ENCODE assay signal across 8 mouse cellular contexts in genomic region chr1:97661406-97662241, GRCm38 (mm10). TPM values are rescaled to one million over a fixed set of nuclear protein-coding genes. Genes with fewer than 3 reads are reported as not detected.
DNase-seq lines count a peak whose midpoint lies in the region; ATAC-seq lines count a peak whose summit lies in the region.

Gene D1Ertd622e (minus strand): TSS chr1:97662074.

- peak within 1 kb of the TSS; percentile 94 for H3K27ac ChIP-seq in embryonic facial prominence, embryonic 10.5 days (replicated peaks)
- H3K27ac ChIP-seq in limb, embryonic 12.5 days: peak within 1 kb of the TSS; percentile 83
- H3K27ac ChIP-seq in midbrain, embryonic 14.5 days (replicated peaks; ENCODE audit: low read depth, low read length): peak within 1 kb of the TSS; percentile 99

- H3K9ac ChIP-seq in limb, embryonic 12.5 days (replicated peaks): peak within 1 kb of the TSS; percentile 84
- peak within 1 kb of the TSS; percentile 95 for H3K9ac ChIP-seq in midbrain, embryonic 14.5 days (replicated peaks; ENCODE audit: low read length)

- peak; percentile 38 for ATAC-seq in granulocyte monocyte progenitor cell, adult 5-6 weeks (replicated peaks; ENCODE audit: poor library complexity, severe bottlenecking)
- peak; percentile 88 for ATAC-seq in limb, embryonic 12.5 days (ENCODE audit: insufficient number of reproducible peaks, insufficient read depth, low FRiP score, low TSS enrichment, low read depth)
- ATAC-seq in midbrain, embryonic 14.5 days (ENCODE audit: low FRiP score, low TSS enrichment): peak; percentile 93

- H3K4me1 ChIP-seq in embryonic facial prominence, embryonic 10.5 days: peaks cover 28% of the 10 kb centered on the region
- H3K4me1 ChIP-seq in limb, embryonic 12.5 days (replicated peaks): peaks cover 26% of the 10 kb centered on the region
- H3K4me1 ChIP-seq in midbrain, embryonic 14.5 days (ENCODE audit: control insufficient read depth, insufficient read depth, low read length): peaks cover 28% of the 10 kb centered on the region

- peak within 1 kb of the TSS; percentile 95 for H3K4me2 ChIP-seq in limb, embryonic 12.5 days
- peak within 1 kb of the TSS; percentile 66 for H3K4me2 ChIP-seq in midbrain, embryonic 14.5 days (ENCODE audit: low read length)

- peak; percentile 89 for DNase-seq in 3134 (ENCODE audit: extremely low read depth, insufficient read length, low spot score)
- DNase-seq in adrenal gland, postnatal 14 days: peak; percentile 89
- DNase-seq in embryonic facial prominence, embryonic 10.5 days (ENCODE audit: low spot score): peak; percentile 84
- peak; percentile 86 for DNase-seq in kidney, adult 11 months
- DNase-seq in midbrain, embryonic 14.5 days: peak; percentile 94
- peak; percentile 73 to 77 for DNase-seq in spleen, adult 18-20 months

- no peaks in the 10 kb centered on the region for H3K36me3 ChIP-seq in embryonic facial prominence, embryonic 10.5 days (replicated peaks)
- no peaks in the 10 kb centered on the region for H3K36me3 ChIP-seq in limb, embryonic 12.5 days
- no peaks in the 10 kb centered on the region for H3K36me3 ChIP-seq in midbrain, embryonic 14.5 days (ENCODE audit: control insufficient read depth, insufficient read depth, low read length)

- H3K9me3 ChIP-seq in embryonic facial prominence, embryonic 10.5 days: no peaks in the 10 kb centered on the region
- H3K9me3 ChIP-seq in limb, embryonic 12.5 days: no peaks in the 10 kb centered on the region
- no peaks in the 10 kb centered on the region for H3K9me3 ChIP-seq in midbrain, embryonic 14.5 days (ENCODE audit: control insufficient read depth, low read length)

- peaks cover 13% of the 10 kb centered on the region for H3K27me3 ChIP-seq in embryonic facial prominence, embryonic 10.5 days (replicated peaks; ENCODE audit: low read depth, poor library complexity, severe bottlenecking)
- H3K27me3 ChIP-seq in limb, embryonic 12.5 days: peaks cover 3% of the 10 kb centered on the region; the same call in 1 of the 2 replicates
- no peaks in the 10 kb centered on the region for H3K27me3 ChIP-seq in midbrain, embryonic 14.5 days (ENCODE audit: control insufficient read depth, insufficient read depth, low read length)

- under 1% methylated on average over 104 of the region's 106 CpGs for WGBS in embryonic facial prominence, embryonic 10.5 days
- WGBS in limb, embryonic 12.5 days: under 1% methylated on average over 88 of the region's 106 CpGs
- under 1% methylated on average over 104 of the region's 106 CpGs for WGBS in midbrain, embryonic 14.5 days

- H3K4me3 ChIP-seq in embryonic facial prominence, embryonic 10.5 days: peak within 1 kb of the TSS; percentile 89
- peak within 1 kb of the TSS; percentile 83 for H3K4me3 ChIP-seq in limb, embryonic 12.5 days (replicated peaks)
- H3K4me3 ChIP-seq in midbrain, embryonic 14.5 days (replicated peaks; ENCODE audit: low read depth, low read length): peak within 1 kb of the TSS; percentile 99

RNA-seq across cellular contexts. Expression of gene D1Ertd622e, which starts in this region (rescaled TPM):
- 16.3 and 18.0 TPM in 2 replicates for total RNA-seq in adrenal gland, postnatal 14 days (2021)
- 17.3 and 19.4 TPM in 2 replicates for polyA plus RNA-seq in embryonic facial prominence, embryonic 10.5 days (2016; fragmentation: Nextera tagmentation; extraction: Ambion mirVana)
- 30.1 and 31.0 TPM in 2 replicates for total RNA-seq in granulocyte monocyte progenitor cell, adult 5-6 weeks (2014; fragmentation: Nextera tagmentation)
- total RNA-seq in granulocyte monocyte progenitor cell, adult 5-6 weeks (2017): 33.0 and 53.3 TPM in 2 replicates
- polyA plus RNA-seq in limb, embryonic 12.5 days (2016; fragmentation: Nextera tagmentation; extraction: Ambion mirVana): 13.2 and 14.7 TPM in 2 replicates
- 60.7 and 67.5 TPM in 2 replicates for polyA plus RNA-seq in midbrain, embryonic 14.5 days (2014; fragmentation: Nextera tagmentation; extraction: Ambion mirVana)

Comparison
In these comparisons a context has a peak if more than half of its experiments do, and no peak if none do; other contexts are left out.
1. Peak in every context shown above with its lines: DNase-seq, ATAC-seq, H3K4me3 ChIP-seq and H3K27ac ChIP-seq.
2. ATAC-seq: peak in every context shown above with its lines; median percentile 93 in midbrain, embryonic 14.5 days; 88 in limb, embryonic 12.5 days; 38 in granulocyte monocyte progenitor cell, adult 5-6 weeks.